Mouse (Mus musculus): ENCODE measurements around the gene Gm10382.
"Not testable (repeated sequence)": the region's sequence is repeated elsewhere in the genome, so short reads cannot be mapped to it uniquely, and the experiment has no call there.

The Gm10382 gene

DNA sequence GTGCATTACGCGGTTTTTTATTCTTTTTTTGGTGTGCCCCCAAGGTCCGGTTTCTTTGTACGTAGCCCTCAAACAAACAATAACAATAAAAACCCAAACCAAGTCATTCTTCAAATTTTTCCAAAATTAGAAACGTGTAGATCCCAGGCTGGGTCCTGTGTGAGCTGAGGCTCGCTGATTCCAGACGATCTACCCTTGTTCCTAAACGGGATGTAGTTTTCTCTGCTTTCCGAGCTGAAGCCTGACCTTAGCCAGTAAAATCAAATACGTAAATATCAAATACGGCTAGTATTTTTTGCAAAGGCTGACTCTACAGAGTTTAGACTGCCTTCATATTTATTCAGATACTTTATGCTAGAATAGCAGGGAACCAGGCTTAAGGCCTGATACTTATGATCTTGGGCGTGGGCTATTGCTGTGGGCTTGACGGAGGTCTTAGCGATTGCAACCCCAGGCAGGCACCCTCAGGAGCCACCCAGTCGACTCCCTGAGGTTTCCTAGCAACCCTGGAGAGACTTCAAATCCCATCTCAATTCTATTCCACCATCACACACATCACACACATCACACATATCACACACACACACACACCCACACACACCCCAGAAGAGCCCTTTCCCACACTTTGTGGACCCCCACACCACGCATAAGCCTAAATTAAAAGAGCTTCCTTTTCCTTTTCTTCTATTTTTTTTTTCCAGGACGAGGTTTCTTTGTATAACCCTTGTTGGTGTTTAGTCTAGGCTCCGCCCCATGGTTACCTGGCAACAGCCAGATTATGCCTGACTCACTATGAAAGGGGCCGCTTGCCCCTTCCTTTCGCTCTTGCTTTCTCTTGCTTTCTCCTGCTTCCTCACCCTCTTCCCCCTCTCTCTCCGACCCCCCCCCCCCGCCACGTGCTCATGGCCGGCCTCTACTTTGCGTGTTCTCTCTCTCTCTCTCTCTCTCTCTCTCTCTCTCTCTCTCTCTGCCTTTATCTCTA, 4.8 kb downstream of the Gm10382 start:
- in situ Hi-C loops (cut with MboI), result no loop called here

DNA sequence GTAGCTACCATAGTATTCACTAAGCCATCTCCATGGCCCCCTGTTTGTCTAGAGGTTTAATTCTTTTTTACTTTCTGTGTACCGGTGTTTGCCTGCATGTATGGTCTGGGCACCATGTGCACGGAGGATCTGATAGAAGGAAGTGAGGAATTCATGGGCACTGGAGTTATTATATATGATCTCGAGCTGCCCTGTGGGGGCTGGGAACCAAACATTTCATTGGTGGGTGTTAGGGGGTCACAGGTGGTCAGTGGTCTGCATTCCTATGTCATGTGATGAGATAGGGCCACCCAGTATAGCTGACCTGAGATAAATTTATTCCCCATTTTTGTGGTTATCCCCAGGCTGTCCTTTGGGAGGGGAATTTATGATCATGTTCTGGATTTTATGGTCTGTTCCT, 5.9 kb downstream of the Gm10382 start:
- in situ Hi-C loops (cut with MboI), result no loop called here

DNA sequence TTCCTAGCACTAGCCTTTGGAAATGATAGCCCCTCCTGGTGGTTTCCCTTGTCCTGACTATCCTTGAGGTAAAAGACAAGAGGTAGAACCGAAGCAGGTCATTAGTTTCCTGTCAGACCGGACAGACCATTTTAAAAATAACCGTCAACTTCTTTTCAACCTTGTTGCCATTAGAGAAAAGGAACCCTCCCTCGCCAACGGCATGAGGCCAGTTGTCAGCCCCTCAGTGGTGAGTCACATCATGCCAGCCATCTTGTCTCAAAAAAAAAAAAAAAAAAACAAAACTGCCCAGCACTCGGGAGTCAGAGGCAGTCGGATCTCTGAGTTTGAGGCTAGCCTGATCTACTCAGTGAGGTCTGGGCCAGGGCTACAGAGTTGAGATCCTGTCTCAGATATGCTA, 11.8 kb downstream of the Gm10382 start:
- in situ Hi-C loops (cut with MboI), result no loop called here

DNA sequence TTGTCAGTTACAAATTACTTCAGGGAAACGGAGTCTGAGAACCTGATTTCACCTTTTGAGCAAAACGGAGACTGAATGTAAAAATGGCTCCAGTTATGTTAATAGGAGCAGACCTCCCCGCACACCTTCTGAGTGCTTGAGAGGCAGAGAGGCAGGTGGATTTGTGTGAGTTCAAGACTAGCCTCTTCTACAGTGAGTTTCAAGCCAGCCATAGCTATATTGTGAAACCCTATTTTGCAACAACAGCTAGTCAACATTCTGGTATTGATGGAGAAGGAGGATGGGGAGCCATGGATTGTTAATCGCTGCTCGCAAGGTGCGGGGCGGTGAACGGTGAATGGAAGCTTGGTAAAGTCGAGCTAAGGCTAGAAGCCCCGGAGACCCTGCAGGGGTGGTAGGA, 13.4 kb downstream of the Gm10382 start:
- in situ Hi-C loops (cut with MboI), result no loop called here

DNA sequence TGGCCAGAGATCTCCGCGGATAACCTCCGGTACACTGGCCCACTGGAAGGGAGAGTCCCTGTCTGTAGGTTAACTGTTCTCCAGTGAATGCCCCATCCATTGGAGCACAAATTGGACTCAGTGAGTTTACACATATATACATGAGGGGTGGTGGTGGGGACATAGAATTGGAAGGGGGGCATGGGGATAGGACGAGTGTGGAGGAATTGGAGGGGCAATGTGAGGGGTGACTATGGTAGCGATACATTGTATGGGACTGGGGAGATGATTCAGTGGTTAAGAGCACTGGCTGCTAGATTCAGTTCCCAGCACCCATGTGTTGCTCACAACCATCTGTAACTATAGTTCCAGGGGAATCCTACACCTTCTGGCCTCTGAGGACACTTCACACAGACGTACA, 13.9 kb downstream of the Gm10382 start:
- in situ Hi-C loops (cut with MboI), result no loop called here

DNA sequence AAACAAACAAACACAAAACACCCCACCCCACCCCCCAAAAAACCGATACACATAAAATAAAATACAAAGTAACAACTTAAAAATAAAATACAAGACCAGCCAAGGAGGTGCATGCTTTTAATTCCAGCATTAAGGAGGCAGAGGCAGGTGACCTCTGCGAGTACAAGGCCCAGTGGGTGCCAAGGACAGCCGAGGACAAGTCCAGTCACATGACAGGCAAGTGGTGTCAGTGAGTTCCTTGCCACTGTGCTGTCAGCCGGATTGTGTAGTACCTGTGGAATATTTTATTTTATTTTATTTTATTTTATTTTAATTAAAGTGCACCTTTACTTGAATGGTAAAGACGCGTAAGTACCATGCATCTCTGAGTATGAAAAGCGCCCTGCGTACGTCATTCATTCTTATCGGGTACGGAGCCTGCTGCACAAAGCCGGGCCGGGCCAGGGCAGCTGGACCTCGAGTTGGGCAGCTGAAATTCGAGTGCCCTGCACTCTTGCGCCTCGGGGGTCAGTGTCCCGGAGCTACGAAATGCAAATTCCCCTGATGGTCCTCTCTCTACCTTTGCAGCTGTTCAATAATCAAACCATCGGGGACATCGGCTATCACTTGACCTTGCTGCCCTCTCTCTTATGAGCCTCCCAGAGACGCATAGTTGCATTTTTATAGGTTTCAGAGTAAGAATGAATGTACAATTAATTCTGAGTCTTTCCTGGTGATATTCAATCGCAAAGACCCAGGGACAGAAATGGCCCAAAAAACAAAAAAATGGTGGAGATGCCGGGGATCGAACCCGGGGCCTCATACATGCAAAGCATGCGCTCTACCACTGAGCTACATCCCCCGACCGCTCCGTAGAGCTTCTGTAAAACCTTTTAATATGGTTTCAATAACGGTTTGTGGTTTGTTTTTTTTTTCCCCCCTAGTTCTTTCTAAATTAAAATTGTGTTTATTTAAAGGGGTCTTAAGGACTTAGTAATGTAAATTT, 14.7 kb downstream of the Gm10382 start:
- in situ Hi-C loops (cut with MboI), result no loop called here

DNA sequence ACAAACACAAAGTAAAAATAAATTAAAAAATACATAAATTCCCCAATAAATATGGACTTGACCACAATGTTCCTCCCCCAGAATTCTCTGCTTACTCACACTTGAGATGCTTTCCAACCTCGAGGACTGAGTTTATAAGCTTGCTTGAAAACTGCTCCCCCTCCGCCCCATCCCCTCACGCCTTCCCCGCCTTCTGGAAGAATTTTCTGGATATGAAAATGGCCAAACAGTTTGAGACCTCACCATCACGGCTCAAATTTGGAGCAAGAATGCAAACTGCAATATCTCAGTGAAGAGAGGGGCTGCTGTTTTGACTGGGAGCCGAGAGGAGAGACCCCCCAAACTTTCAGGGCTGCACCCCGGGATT, 15.4 kb downstream of the Gm10382 start:
- in situ Hi-C loops (cut with MboI), result no loop called here

DNA sequence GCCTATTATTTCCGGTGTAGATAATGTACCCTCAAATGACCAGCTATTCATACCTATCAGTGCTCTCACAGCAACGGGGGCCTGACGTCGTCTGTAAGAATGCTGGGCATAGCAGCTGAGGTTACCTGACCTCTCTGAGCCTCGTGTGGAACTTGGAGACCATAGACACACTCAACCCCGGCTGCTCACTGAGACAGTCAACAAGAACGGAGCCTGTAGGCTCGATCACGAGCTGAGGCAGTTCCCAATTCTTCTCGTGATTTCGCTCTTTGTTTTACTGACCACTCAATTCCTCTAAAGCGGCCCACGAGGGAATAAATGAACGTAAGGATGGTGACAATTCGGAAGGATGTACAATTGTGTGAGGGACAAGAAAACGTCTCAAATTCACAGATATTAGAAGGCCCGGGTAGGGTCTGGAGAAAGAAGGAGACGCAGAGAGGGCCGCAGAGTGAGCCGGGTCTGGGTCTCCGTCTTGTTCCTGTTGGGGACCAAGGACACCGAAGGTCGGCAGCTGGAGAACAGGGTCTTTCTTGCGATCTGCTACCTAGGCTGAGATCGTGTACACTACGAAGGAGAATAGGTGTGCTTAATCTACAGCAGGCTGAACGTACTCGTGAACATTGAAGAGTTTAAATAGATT, 15.9 kb downstream of the Gm10382 start:
- in situ Hi-C loops (cut with MboI), result no loop called here

DNA sequence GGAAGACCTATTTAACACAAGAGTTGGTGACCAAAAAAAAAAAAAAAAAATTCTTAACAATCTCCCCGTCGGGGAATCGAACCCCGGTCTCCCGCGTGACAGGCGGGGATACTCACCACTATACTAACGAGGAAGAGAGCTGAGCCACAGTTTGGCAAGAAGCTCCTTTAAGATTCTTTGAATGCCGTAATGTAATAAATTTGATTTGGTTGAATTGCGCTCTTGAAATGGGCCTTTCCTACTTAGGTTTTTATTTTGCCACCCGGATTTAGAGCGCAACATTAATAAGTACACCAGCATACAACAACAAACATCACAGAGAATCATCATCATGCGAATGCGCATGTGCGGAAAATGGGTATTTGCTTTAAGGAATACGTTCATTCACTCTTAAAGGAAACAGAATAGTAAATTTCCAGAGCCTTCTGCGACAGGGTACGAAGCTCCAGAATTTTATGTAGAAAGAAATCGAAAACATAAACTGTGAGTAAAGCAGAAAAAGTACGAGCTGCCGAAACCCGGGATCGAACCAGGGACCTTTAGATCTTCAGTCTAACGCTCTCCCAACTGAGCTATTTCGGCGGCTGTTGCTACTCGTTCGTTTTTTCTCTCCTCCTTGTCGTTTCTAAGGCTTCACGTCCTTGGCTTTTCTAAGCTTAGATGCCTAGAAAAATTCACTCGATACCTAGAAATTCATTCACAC, 16.6 kb downstream of the Gm10382 start:
- in situ Hi-C loops (cut with MboI), result no loop called here

DNA sequence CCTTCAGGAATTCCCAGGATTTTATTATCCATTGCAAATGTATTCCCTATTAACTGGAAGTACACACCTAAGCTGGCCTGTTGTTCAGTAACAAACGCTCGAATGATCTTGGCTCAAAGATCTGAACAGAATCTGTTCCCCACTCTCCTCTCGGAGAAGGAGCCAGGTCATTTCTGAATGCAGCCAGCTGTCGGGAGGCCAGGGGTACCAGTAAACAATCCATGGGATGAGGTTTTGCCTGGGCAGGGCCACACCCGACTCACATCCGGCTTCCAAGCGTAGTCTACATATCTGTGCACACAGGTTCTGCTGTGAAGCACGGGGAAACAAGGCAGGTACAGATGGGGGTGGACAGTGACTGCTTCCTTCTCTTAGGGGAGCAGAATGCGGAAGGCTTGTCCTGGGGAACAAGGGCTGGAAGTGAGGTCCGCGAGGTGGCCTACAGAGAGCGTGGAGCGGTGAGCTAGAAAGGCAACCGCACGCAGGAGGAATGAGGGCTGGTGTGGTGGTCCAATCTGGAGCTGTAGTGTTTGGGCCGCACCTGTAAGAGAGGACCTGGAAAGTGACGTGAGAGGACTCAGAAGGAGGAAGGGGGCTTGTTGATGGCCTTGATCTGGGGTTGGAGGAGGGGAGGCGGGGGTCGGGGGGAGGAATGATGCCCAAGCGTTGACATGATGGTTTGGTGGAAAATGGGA, 17.3 kb downstream of the Gm10382 start:
- in situ Hi-C loops (cut with MboI), result no loop called here

DNA sequence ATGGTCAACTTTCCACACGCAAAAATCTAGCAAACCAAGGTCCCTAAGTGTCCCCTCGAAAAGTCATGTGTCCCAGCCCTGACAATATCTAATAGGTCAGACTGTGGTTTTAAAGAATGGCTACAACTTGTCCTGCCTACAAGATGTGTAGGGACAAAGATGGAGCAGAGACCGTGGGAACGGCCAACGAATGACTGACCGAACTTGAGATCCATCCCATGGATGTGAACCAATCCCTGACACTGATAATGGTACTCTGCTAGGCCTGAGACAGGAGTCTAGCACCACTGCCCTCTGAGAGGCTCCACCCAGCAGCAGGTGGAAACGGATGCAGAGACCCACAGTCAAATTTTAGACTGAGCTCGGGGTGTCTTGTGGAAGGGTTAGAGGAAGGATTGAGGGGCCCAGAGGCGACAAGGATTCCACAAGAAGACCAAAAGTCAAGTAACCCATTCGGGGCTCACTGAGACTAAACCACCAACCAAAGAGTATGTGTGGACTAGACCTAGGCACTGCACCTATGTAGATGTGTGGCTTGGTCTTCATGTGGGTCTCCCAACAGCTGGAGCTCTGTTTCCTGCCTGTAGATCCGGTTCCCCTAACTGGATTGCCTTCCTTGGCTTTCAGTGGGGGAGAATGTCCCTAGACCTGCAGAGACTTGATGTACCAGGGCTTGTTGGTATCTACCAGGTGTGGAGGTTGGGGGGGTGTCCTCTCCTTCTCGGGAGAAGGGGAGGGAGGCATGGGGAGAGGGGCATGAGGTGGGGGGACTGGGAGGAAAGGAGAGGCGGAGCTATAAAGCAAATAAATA, 18.1 kb downstream of the Gm10382 start:
- in situ Hi-C loops (cut with MboI), result no loop called here

DNA sequence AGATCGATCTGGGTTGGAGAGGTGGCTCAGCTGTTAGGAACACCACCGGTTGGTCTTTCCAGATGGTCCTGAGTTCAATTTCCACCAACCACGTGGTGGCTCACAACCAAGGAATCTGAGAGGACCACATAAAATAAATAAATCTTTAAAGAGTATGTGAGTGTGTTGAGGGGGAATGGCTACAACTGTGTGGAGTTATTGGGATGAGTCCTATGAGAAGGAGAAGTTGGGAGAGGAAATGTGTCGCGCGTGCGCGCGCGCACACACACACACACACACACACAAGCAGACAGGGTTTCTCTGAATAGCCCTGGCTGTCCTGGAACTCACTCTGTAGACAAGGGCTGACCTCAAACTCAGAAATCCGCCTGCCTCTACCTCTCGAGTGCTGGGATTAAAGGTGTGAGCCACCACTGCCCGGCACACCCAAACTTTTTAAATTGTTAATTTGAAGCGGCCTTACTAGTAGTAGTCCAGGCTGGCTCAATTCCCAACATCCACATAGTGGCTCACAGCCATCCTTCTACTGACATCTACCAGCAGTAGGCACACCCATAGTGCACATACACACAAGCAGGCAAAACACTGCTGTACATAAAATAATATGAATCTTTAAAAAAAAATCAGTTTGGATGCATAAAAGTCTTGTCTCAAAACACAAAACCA, 18.9 kb downstream of the Gm10382 start:
- in situ Hi-C loops (cut with MboI), result no loop called here

DNA sequence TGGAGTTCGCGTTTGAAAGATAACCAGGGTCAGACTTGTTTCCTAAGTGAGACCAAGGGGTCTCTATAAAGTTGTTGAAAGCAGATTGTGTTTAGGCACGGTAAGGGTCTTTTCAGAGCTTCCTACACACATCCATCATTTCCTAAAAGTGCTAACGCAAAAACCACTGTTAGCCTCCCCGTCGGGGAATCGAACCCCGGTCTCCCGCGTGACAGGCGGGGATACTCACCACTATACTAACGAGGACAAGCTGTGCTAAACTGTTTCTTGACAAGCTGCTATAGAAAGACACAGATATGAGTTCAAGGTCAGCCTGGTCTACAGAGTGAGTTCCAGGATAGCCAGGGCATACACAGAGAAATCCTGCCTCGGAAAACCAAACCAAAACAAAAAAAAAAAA, 19.7 kb downstream of the Gm10382 start:
- in situ Hi-C loops (cut with MboI), result no loop called here

DNA sequence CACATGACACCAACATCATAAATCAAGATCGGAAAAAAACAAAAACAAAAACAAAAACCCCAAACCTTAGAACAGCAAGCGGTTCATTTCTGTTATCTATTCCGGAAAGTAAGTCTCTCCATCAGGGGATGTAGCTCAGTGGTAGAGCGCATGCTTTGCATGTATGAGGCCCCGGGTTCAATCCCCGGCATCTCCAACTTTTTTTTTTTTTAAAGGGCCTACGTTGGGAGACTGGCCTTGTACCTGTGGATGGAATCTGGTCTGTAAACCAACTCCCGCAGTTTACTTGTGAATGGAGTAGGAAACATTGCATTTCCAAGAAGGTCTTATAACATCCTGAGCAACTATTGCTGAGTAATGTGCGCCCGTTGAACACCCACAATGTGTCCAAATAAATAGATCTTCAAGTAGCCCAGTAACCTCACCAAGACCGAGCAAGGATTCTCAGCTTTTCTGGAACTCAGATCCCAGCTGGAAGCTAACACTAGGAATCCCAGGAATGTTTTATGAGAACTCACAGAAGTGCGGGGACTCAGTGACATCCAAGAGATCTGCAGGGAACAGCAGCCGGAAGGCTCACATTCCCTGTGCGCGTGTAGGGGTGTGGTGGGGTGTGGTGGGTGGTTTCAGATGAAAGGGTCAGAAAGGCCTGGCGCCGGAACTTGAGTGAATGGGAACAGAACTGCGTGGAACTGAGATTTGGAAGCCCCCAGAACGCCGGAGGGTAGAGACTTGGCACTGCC, 20.4 kb downstream of the Gm10382 start:
- in situ Hi-C loops (cut with MboI), result no loop called here

DNA sequence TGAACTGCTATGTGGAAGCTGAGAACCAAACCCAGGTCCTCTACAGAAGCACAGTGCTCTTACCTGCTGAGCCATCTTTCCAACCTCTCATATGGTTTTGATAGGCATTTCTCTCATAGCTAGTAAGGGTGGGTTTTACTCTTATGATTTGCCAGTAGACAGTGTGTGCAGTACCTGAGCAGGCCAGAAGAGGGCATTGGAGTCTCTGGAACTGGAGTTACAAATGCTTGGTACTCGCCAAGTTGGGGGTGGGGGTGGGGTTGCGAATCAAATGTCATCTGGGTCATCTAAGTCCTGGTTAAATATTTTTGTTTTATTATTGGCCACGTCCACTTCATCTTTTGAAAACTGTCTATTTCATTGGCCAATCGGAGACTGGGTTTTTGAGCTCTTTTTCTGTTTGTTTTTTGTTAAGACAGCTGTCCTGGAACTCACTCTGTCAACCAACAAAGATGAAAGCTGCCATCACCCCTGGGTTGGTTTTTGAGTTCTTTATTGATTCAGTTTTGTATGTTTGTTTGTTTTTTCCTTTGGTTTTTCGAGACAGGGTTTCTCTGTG, 22.9 kb downstream of the Gm10382 start:
- in situ Hi-C loops (cut with MboI), result no loop called here

DNA sequence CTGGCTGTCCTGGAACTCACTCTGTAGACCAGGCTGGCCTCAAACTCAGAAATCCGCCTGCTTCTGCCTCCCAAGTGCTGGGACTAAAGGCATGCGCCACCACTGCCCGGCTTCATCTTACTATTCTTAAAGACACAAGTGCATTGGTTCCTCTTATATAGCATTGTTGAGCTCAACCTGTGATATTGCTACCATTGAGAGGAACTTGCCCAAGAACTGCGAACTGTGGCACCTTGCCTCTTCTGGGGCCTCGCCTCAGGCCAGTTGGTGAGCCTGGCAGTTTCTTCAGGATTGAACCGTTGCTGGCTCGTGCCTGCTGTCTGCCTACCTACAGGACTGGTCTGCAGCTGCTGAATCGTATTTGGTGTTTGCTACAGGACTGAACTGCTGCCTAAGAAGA, 23.4 kb downstream of the Gm10382 start:
- in situ Hi-C loops (cut with MboI), result not testable (repeated sequence)

DNA sequence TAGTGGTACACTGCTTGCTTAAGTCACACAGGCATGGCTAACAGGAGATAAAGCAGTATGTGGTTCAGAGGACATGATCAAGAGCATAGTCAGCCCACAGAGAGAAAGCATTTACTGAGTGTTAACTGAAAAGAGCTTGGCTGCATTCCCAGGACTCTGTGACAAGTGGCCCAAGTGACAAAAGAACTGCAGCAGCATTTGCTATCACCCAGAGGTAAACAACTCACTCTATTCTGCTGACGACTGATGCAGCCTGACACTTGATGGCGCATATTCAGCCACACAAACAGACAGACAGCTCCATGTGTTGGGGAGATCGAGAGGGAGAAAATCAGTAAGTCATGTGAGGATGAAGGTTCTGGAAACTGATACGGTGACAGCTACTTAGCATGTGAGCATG, 24.6 kb downstream of the Gm10382 start:
- in situ Hi-C loops (cut with MboI), result no loop called here

DNA sequence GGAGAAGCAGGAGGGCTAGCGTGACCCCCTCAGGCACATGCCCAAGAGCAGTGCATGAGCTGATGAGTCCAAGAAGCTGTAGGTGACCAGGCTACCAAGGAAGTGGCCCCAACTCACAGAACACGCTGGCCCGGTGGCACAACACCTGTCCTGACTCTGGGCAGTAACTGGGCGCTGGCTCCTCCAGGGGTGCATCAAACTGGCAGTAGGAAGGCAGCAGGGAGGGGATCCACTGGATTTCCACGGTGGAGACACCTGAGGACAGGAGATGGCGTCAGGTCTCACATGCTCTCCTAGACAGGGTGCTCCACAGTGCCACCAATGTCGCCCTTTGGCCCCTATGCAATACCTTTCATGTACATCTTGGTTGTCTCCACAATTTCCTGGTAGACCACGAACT, 27.1 kb downstream of the Gm10382 start:
- in situ Hi-C loops (cut with MboI), result no loop called here

All from mature B cell (primary cell).